Mouse (Mus musculus) retina, postnatal 1 day (tissue): ENCODE results near the gene Epb41l2.

Source experiments
- DNase-seq: peaks from one replicate; pipeline ENCODE4 v3.0.0-alpha.2; 2012

The Epb41l2 gene

DNA sequence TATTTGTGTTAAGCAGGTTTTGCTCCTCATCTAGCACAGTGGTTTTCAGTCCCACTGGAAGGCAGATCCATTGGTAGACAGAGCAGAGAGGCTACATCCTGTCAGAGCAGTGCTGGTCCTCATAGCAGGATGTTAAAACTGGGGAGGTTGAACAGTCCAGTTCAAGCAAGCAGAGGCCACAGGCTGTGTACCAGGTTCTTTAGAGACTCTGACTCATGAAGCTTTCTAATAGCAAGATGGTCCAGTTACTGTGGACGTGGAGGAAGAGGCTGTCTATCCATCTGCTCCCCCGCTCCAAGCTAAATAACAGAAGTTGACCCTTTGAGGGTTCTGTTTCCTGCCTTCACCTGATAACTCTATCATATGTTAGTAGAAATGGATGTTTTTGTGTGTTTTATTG lies 41.8 kb downstream of the Epb41l2 start:
- DNase-seq, result no peak

DNA sequence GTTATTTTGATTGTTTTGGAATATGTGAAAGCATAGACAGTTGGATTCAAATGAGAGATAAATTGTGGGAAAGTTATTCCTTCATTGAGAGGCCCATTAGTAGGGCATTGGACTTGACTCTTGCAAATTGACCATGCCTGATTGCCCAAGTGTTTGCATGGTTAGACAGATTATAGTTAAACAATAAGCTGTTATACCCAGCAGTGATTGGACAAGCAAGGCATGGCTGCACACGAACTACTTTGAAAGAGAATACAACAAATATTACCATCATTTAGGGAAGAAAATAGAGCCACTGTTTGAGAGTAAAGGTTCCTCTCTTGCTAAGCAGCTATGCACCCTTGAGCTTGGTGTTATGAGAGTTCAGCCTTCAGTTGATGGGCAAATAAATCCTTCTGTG lies 43.3 kb downstream of the Epb41l2 start:
- peak; percentile 89 for DNase-seq

DNA sequence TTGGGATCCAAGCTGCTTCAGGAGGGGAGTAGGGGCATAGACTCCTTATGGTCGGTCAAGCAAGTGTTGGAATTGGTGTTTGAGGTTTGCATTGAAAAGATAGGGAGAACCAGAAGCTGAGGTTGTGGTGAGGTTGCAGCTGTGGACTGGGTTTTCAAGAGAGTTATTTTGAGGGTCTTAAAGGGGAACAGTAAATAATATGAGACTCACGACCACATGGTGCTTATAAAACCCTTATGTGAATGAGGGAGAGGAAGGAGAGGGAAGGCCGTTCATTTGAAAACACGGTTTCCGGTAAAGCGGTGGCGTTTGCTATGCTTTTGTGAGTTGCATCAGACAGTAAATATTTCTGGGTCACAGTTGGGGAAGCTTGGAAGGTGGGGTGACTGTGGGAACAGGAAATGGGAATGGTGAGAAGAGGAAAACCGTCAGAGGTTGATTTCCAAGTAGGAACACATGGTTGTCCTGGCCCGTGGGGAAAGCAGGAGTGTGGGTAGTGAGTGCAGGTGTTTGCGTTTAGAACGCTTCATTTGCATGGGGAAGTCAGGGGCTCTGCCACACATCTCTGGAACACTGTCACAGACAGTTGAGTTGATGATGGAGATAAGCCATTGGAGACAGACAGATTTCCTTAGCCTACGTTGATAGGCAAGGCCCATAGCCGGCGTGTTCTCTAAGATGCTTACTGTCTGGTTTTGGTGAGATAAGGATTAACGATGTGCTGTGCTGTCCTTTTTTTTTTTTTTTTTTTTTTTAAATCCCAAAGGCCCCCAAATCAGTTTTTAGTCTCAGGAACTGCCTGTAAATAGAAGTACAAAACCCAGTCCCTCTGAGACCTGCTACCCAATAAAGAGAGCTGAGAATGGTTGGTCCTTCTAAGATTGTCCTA lies 44.5 kb downstream of the Epb41l2 start:
- DNase-seq, result peak; percentile 43

DNA sequence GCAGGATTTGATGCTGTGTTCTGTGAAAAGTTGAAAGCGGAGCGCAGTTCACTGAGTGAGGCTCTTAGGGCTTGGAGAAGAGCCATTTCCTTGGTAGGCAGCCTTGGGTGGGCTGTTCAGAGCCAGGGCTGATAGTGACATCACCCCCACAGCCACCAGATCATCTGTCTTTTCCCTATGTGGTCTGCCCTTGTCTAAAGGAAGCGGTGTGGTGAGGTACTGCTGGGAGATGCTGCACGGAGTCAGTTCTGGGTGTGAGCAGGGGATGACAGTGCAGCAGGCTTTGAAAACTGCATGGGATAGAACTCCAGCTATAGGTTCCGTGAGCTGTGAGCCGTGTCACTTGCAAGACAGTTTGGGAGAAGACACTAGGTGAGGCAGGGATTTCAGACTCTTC lies 45.1 kb downstream of the Epb41l2 start:
- DNase-seq, result peak; percentile 39

DNA sequence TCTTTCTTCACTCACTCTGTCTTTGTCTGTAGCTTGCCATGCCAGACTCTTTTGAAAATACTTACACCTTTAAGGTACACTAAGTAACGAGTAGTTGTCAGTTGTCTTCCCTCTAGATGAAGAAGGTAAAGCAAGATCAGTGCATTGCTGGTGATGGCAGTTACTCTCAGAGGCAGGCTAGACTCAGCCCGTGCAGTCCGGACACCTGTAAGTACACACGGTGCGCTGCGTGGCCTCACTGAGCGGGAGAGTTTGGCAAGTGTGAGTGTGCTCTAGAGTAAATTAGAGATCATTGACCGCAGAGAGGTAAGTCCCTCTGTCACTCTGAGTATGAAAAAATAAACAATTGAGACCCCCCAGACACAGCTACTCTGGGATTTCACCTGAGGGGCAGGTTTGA lies 46.0 kb downstream of the Epb41l2 start:
- DNase-seq, result no peak

DNA sequence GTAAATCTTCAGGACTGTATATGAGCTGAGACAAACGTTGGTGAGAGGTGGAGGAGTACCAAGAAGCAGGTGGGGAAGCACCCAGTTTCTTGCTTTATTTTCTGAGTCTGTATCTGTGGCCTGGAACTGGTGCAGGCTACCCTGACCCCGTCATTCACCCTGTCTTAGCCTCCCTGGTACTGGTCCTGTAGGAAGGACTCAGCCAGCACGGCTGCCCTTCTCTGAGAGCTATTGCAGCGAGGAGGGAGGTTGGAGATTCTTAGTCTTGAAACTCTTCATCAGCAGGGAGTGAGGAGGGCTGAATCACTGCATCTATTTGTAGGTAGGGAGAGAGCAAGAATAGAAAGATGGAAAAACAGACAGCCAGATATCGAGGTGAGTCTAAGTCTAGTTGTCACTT lies 47.1 kb downstream of the Epb41l2 start:
- no peak for DNase-seq

DNA sequence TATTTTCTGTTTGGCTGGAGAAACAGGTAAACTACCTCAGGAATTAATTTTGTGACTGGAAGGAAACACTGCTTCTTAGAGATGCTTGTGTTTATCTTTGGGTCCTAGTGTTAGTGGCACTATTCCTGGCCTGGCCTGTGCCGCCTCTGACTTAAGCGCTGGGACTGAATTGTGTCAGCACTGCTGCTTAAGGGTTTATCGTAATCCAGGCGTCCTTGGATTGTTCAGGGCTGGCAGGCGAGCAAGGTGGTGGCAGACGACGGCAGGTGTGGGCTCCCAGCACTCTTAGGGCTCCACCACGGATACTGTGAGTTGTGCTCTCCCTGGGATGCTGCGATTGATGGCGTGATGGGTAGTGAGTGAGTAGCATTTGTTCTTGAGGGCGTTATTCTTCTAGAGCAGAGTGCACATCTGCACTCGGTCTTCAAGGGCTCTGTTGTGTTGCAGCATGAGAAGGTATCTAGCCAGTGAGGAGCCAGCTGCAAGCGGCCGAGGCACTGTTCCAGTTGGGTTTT lies 48.6 kb downstream of the Epb41l2 start:
- DNase-seq, result peak; percentile 44

DNA sequence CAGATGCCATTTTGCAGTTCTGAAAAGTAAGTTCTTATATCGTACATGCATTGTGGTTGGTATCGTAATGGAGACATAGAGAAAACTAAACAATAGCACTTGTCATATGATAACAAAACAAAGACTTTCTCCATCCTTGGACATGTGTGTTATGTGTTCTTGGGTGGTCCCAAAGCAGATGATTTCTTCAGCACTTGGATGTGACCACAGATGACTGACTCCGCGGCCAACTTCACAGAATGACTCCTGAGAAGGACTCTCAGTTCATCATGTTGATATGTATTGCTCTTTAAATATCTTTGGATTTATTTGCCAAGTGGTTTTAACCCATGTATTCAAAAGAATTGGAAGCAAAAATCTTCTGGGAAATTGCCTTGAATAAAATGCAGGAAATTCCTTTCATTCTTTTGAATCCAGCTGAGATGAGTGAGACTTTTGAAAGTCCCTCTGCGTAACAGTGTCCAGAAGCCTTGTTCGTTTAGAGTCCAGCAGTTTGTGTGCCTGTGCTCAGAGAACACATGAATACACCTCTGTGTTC lies 52.3 kb downstream of the Epb41l2 start:
- peak; percentile 46 for DNase-seq

DNA sequence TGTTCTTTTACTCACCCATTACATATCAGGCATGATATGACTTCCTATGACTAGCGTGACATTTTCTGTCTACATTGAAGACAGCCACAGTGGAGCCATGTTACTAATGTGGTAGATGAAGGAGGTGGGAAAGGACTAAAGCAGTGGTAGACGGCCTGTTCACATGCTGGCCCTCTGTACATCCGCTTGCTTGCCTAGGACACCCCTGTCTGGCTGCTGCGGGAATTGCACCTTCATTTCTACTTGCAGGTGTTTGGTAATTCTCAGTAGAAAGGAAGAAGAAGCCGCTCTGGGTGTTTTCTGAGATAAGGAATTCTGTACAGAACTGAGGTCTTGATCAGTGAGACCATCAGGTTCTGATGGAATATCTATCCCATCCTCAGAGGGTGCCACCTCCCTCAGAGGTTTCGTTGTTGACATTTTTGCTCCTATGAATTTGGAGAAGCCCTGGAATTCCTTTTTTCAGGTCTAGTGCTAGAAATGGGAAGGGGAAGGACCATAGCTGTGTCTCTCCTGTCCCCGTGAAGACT lies 55.7 kb downstream of the Epb41l2 start:
- DNase-seq, result no peak

DNA sequence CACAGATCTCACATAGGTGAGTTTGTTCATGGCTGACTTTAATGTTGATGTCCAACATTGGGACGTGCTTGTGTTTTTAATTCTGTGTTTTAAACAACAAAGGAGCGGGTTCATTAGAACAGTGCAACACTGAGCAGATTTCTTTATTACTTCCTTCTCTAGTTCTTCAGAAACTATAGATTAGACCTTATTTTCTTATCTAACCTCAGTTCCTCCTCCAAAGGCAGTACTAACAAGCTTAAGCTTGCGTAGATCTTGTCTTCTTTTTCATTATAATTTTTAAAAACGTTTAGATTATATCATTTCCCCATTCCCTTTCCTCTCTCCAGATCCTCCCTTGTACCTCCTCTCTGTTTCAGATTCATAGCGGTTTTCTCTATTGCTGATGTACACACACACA lies 57.1 kb downstream of the Epb41l2 start:
- no peak for DNase-seq

DNA sequence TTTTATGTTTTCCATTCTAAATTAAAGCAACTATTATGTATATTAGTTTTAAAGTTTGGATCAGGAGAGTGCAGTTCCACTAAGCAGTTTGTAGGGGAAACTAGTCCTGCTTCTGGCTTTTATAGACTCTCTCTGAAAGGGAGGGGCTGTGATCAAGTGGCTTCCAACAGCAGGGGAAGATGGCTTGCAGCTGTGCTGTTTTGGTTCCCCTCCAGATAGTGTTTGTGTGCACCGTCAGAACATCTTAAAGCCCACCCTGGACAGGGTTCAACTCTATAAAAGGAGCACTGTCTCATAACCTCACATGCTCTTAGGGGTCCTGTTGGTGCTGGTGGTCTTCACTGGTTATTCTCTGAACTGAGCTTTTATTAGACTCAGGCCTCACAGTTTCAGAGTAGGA lies 66.5 kb downstream of the Epb41l2 start:
- DNase-seq, result no peak

DNA sequence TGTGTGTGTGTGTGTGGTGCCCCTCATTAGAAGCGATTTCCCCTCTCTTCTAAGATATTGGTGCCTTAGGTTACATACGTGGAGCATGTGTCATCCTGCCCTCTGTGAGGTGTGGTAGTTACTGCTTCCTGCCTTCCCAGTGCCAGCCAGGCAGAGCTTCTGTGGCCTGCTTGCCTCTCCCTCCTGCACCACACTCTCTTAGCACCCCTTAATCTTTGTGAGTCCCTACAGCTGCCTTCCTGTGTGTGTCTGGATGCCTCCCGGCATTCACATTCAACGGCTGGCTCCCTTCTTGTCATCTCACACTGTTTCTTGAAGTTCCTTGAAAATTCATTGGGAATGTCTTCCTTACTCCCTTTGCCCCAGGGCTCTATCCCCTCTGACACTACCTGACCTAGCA lies 67.2 kb downstream of the Epb41l2 start:
- DNase-seq, result no peak

DNA sequence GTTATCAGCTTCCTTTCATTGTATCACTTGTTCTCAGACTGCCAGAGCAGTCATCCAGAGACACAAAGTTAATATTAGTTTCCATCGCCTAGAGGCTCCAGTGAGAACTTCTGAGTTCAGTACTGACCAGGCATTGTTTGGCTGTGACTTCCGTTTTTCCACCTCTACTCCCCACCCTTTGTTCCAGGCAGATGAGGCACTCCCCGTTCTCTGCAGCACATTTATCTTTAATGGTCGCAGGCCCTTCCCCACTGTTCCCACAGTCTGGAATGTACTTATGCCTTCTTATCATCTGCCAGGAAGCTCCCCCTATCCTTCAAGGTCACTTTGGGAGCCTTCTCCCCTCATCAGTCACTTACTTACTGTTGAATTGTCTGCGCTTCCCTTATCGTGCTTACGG lies 67.9 kb downstream of the Epb41l2 start:
- DNase-seq, result peak; percentile 57

DNA sequence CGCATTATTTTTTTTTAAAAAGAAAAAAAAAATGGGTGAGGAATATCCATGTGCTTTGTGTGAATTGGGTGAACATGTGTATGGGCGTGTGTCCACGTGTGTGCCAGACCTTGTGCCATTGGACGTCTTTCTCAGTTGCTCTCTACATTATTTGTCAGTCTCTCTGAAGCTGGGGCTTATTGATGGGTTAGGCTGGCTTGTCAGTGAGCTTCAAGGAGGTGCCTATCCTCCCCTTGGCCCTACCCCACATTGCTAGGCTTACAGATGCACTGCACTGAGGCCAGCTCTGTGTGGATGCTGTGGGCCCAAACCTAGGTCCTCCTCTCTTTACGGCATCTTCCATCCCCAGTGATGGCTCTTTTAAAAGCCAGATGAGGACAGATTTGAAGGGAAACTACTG lies 69.1 kb downstream of the Epb41l2 start:
- no peak for DNase-seq

DNA sequence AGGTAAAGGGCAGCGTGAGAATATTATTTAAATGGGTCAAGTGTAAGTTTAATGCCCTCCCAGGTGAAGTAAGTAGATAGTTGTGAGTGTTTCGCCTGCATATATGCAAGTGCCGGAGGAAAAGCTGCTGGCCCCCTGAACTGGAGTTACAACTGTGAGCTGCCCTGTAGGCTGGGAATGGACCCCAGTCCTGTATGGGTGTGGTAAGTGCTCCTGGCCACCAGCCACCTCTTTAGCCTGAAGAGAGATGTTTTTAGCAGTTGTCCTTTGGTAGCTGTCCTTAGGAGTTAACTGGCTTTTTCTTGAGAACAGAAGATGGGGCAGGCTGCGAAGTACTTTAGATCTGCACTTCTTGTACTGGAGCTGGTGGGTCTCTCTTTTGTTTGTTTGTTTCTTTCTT lies 69.7 kb downstream of the Epb41l2 start:
- no peak for DNase-seq

DNA sequence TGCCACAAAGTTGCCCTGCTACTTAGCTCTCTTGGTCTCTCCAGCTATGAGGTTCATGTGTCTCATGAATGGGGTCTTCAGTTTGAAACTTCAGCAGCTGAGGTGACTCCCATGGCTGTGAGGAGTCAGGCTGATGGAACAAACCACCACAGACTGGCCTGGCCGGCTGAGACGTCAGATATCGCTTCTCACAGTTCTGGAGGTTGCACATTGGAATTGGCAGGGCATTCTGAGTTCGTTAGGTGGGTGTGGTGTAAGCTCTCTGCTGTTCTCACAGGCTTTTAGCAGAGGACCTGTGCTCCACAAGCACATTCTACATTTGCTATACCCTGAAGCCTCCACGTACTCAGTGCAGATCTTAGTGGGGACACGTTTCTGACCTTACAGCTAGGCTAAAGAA lies 71.3 kb downstream of the Epb41l2 start:
- peak; percentile 68 for DNase-seq

DNA sequence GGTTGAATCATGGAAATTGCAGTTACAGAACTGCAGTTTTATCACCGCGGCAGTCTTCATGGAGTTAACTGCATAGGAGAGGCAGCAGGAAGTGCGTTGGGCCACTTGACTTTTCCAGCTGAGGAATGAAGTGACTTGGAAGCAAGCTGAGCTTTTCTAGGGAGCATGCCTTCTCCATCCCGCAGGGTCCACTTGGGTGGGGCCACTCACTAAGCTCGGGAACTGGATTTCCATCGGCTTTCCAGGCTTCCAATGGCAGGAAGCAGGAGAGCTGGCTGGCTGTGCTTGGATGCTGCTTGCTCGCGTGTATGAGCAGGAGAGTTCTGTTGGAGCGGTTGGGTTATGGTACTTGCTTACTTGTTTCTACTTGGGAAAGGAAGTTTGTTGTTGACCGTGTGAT lies 72.8 kb downstream of the Epb41l2 start:
- peak; percentile 30 for DNase-seq

DNA sequence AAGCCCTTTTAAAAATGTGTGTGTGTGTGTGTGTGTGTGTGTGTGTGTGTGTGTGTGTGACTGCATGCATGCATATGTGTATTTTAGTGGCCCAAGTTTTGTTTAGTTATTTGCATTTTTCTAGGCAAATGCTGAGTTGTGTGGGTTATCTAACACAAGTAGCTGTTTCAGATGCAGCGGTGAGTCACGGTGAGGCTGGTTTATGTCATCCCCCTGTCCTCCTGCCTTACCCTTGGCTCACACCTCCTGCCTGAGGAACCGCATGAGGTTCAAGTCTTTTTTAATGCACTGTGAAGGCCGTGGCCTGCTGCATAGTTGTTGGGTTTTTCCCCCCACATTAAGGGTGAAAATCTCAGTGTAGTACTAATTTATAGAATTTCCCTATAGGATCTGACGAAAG lies 73.3 kb downstream of the Epb41l2 start:
- peak; percentile 29 for DNase-seq

DNA sequence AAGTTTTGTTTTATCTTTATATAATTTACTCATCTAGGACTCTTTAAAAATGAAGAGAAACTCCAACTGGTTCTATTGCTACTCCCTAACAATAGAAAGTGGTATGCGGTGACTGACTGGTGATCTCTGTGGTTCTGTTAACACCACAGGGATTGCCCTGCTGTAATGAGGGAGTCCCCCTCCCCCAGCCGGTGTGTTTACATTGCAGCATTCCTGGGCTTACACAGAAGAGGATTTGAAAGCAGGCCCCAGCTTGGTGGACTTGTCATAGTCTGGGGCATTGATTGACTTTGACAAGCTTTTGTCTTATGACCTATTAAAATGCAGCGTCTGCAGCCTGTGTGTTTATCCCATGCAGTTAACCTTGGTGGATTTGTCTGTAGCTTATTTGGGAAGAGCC lies 73.9 kb downstream of the Epb41l2 start:
- DNase-seq, result peak; percentile 99

DNA sequence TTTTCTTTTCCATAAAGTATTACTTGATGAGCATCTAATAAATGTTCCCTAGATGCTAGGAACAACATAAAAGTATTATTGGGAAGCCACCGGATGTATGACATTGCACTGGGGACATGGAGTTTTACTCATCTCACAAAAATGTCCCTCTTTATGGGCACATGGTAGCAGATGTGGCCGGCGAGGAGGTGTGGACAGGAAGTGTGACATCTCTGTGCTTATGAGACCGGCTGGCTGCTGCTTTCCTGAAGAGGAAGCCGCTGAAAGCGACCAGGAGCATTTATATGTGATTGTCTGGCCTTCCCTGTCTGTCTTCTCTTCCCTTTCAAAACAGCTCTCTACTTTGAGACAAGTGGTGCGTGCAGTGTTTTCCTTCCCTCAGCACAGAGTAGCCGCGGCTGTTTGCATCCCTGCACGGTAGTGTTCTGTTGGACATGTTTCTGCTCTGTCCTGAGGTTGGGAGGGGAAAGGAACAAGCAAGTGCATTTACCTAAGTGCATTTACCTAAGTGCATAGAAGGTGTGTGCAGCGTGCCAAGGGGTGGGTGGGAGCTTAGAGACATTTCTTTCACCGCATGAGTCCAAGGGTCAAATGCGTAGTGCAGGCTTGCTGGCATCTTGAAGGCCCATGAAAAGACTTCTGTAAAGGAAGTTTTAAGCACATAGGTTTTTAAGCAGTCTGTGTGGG lies 74.9 kb downstream of the Epb41l2 start:
- DNase-seq, result peak; percentile 30

DNA sequence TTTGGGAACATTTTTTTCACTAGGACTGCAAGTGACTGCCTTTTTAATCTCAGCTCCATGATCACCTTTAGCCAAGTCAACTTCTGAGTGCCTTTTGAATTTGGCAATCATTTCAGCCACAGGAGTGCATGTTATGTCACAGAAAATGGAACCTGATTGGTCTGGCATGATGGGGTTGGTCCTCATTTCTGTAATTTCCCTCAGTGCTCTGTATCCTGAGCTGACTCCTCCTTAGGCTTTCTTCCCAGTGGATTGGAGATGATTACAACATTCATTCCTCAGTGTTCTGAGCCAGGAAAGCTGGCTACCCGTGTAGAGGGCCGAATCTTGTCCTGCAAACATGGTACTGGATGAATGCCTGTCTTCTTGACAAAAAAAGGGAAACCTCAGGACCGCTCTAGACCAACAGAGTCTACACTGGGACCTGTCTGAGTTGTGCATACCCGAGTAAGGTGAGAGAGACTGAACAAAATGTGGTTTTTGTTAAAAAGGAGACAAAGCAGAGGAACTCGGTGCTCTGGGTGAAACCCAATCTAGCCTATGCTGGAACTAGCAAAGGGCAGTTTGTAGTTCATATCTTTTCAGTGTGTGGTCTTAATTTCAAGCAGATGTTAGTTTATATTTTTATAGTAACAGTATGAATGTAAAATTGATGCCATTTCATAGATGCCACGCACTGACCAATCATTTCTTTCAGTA lies 77.3 kb downstream of the Epb41l2 start:
- DNase-seq, result no peak

DNA sequence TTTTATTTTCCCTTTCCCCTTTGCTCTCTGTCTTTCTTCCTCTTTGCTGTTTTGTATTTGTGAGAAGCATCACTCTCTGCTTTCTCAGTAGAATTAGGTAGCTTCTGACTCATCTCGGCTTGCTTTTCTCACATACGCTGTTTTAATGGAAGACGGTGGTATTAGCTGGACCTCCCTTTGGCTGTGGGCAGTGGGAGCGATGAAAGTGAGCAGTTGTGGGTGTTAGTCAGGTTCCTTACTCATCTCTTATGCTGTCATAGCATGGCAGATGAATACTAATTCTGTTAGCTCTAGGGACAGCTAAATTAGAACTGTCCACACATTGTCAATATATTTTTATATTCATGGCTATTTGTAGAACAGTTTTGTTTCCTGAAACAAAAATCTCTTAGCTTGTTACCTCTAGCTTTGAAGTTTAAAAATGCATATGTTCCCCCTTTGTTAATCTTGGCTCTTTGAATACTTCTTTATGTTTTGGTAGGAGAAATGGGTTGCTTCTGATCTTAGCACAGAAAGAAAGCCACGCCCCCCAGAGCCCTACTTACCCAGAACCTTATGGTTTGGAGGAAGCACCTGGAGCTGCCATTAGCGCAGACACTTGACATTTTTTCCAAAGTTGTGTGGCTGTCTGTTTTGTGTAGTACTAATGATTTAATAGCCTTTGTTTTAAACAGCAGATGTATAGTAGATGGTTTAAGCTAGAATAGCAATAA lies 78.1 kb downstream of the Epb41l2 start:
- no peak for DNase-seq
